Mouse (Mus musculus): ENCODE data around the gene Cplx3. TPM values are rescaled to one million over a fixed set of nuclear protein-coding genes. Genes with fewer than 3 reads are reported as not detected.

The Cplx3 gene
- total and polyA plus RNA-seq, 3 experiments: not detected

DNA sequence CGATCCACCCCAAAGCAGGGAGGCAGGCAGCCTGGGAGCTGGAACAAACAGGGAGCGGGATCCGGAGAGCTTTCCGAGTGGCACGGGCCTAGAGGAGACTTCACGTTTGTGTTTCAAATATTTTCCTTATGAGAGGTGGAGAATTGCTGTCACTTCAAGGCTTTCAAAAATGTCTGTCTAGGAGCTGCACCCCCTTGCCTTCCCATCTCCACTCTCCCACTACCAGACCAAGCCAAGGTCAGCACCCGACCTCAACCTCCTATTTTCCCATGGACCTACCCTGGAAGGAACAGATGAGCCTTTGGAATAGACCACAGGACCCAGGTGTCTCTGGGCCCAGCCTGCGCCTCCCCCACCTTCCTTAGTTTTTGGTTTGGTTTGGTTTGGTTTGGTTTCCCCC is 8.8 kb downstream of the Cplx3 start:
- H3K27me3 ChIP-seq (ENCODE audit: control insufficient read depth in 1 of 2, insufficient read depth in 2 of 2, low read length in 2 of 2): no peaks in the 10 kb centered on the region
- H3K79me2 ChIP-seq (ENCODE audit: control insufficient read depth, insufficient read depth, low read length, poor library complexity): no peaks in the 10 kb centered on the region
- TF ChIP-seq CHD1 (IDR thresholded peaks at IDR 0.05; ENCODE audit: low read depth, low read length) (no peak), USF2 (IDR thresholded peaks at IDR 0.05; ENCODE audit: borderline replicate concordance in 1 of 2, insufficient read depth in 1 of 2, low read depth in 1 of 2, low read length in 2 of 2) (no peak), GATA1 (IDR thresholded peaks at IDR 0.05; ENCODE audit: low read depth, low read length) (no peak), MAX (IDR thresholded peaks at IDR 0.05; ENCODE audit: low read length) (no peak), MEF2A (IDR thresholded peaks at IDR 0.05; ENCODE audit: extremely low read depth, insufficient replicate concordance, low read depth, low read length, poor library complexity, severe bottlenecking) (no peak), USF1 (IDR thresholded peaks at IDR 0.05; ENCODE audit: low read depth, low read length) (no peak)
- no peak overlapping the region for H3K27ac ChIP-seq (ENCODE audit: control insufficient read depth, low read depth, low read length)
- H3K36me3 ChIP-seq (ENCODE audit: control insufficient read depth in 1 of 2, insufficient read depth in 2 of 2, low read length in 2 of 2): no peaks in the 10 kb centered on the region; a peak in 1 of 4 replicates
- peaks cover 0 to 6% of the 10 kb centered on the region in 2 experiments; a peak in 1 of 4 replicates for H3K4me1 ChIP-seq (ENCODE audit: control insufficient read depth in 1 of 2, insufficient read depth in 2 of 2, low read length in 2 of 2)
- no peaks in the 10 kb centered on the region for H3K9me3 ChIP-seq (replicated peaks; ENCODE audit: insufficient read depth, low read length)
- DNase-seq (ENCODE audit: low read depth, low spot score): no peak
- H3K4me3 ChIP-seq (ENCODE audit: control insufficient read depth in 1 of 2, insufficient read depth in 1 of 2, low read depth in 2 of 2, low read length in 2 of 2): no peak overlapping the region
- no peak overlapping the region for H3K9ac ChIP-seq (ENCODE audit: control insufficient read depth, low read depth, low read length, poor library complexity, severe bottlenecking)

DNA sequence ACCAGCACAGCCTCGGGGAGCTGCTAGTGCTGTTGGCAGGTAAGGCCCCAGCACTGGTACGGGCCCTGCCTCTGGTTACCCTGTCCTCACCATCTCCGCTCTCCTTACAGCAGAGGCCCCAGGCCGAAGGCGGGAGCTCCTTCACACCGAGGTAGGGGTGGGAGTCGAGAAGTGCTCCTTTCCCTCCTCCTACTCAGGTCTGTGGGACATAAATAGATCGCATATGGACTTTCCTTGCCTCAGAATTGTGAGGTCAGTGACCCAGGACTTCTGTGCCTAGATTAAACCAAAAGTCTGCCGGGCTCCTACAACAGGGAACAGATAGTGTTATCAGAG is 11.9 kb downstream of the Cplx3 start:
- Histone ChIP-seq H3K4me3 (ENCODE audit: control insufficient read depth in 1 of 2, insufficient read depth in 1 of 2, low read depth in 2 of 2, low read length in 2 of 2) (no peak overlapping the region), H3K9ac (ENCODE audit: control insufficient read depth, low read depth, low read length, poor library complexity, severe bottlenecking) (no peak overlapping the region), H3K36me3 (ENCODE audit: control insufficient read depth in 1 of 2, insufficient read depth in 2 of 2, low read length in 2 of 2) (no peaks in the 10 kb centered on the region), H3K27me3 (ENCODE audit: control insufficient read depth in 1 of 2, insufficient read depth in 2 of 2, low read length in 2 of 2) (no peaks in the 10 kb centered on the region), H3K9me3 (replicated peaks; ENCODE audit: insufficient read depth, low read length) (no peaks in the 10 kb centered on the region), H3K79me2 (ENCODE audit: control insufficient read depth, insufficient read depth, low read length, poor library complexity) (peaks cover 3% of the 10 kb centered on the region; the same call in 1 of the 2 replicates), H3K4me1 (ENCODE audit: control insufficient read depth in 1 of 2, insufficient read depth in 2 of 2, low read length in 2 of 2) (peaks cover 0 to under 1% of the 10 kb centered on the region in 2 experiments; a peak in 1 of 4 replicates), H3K27ac (ENCODE audit: control insufficient read depth, low read depth, low read length) (no peak overlapping the region)
- TF ChIP-seq TAL1 (IDR thresholded peaks at IDR 0.05; ENCODE audit: low read length) (no peak), NELFE (IDR thresholded peaks at IDR 0.05; ENCODE audit: low read depth, low read length) (no peak), TBP (IDR thresholded peaks at IDR 0.05; ENCODE audit: low read depth, low read length) (no peak), ZKSCAN1 (IDR thresholded peaks at IDR 0.05; ENCODE audit: low read depth, low read length) (no peak), CTCF (IDR thresholded peaks at IDR 0.05 in 2 of 3, conservative IDR thresholded peaks at IDR 0.05 in 1 of 3; ENCODE audit: control insufficient read depth in 1 of 3, insufficient read depth in 1 of 3, low read depth in 2 of 3, low read length in 3 of 3, poor library complexity in 1 of 3, severe bottlenecking in 1 of 3) (no peak), ZNF384 (IDR thresholded peaks at IDR 0.05; ENCODE audit: low read depth, low read length) (no peak), POLR2AphosphoS2 (IDR thresholded peaks at IDR 0.05; ENCODE audit: low read length) (no peak), HCFC1 (IDR thresholded peaks at IDR 0.05; ENCODE audit: low read depth, low read length) (no peak), NRF1 (IDR thresholded peaks at IDR 0.05; ENCODE audit: insufficient read depth, low read depth, low read length, poor library complexity, severe bottlenecking) (no peak), MXI1 (IDR thresholded peaks at IDR 0.05; ENCODE audit: low read depth, low read length) (no peak), E2F4 (IDR thresholded peaks at IDR 0.05; ENCODE audit: borderline replicate concordance, low read depth, low read length) (no peak), SIN3A (IDR thresholded peaks at IDR 0.05; ENCODE audit: low read length) (no peak), USF2 (IDR thresholded peaks at IDR 0.05; ENCODE audit: borderline replicate concordance in 1 of 2, insufficient read depth in 1 of 2, low read depth in 1 of 2, low read length in 2 of 2) (no peak), KAT2A (conservative IDR thresholded peaks at IDR 0.05; ENCODE audit: low read depth, low read length) (no peak), RCOR1 (IDR thresholded peaks at IDR 0.05; ENCODE audit: low read depth, low read length) (no peak), MAFK (IDR thresholded peaks at IDR 0.05; ENCODE audit: borderline replicate concordance, low read depth, low read length) (no peak), ZMIZ1 (IDR thresholded peaks at IDR 0.05; ENCODE audit: low read depth, low read length) (no peak), MAX (IDR thresholded peaks at IDR 0.05; ENCODE audit: low read length) (no peak)
- DNase-seq (ENCODE audit: low read depth, low spot score): no peak
